Mouse (Mus musculus): ENCODE results near the gene Pla1a. TPM values are rescaled to one million over a fixed set of nuclear protein-coding genes. Genes with fewer than 3 reads are reported as not detected.

Pla1a gene
- polyA plus RNA-seq, 1 experiment from 2014 or later = 0.32 TPM

- ATAC-seq (ENCODE audit: low FRiP score) (no peak), DNase-seq (ENCODE audit: low spot score) (no peak)
- Histone ChIP-seq H3K27ac (no peak overlapping the region), H3K4me2 (replicated peaks) (no peak overlapping the region), H3K27me3 (ENCODE audit: control insufficient read depth, insufficient read depth, low read length) (no peaks in the 10 kb centered on the region), H3K36me3 (replicated peaks; ENCODE audit: control insufficient read depth, insufficient read depth) (peaks cover 40% of the 10 kb centered on the region), H3K9me3 (ENCODE audit: control insufficient read depth, low read length) (no peaks in the 10 kb centered on the region), H3K4me1 (replicated peaks; ENCODE audit: control insufficient read depth, insufficient read depth, low read length) (peaks cover 5% of the 10 kb centered on the region), H3K9ac (no peak overlapping the region), H3K4me3 (replicated peaks; ENCODE audit: low read length) (no peak overlapping the region)
- 93% methylated on average over 7 of the region's 7 CpGs for WGBS
Measured at GRCm38 (mm10) chr16:38350361-38350855, 82.5 kb downstream of the Pla1a start.

GRCm38 (mm10) chr16:38349881-38350280 lies 83.1 kb downstream of the Pla1a start:
- H3K36me3 ChIP-seq (replicated peaks; ENCODE audit: control insufficient read depth, insufficient read depth) = peaks cover 40% of the 10 kb centered on the region
- no peak overlapping the region for H3K9ac ChIP-seq
- H3K4me2 ChIP-seq (replicated peaks) = no peak overlapping the region
- ATAC-seq (ENCODE audit: low FRiP score) = no peak
- DNase-seq (ENCODE audit: low spot score) = no peak
- no peak overlapping the region for H3K27ac ChIP-seq
- no peaks in the 10 kb centered on the region for H3K27me3 ChIP-seq (ENCODE audit: control insufficient read depth, insufficient read depth, low read length)
- no peak overlapping the region for H3K4me3 ChIP-seq (replicated peaks; ENCODE audit: low read length)
- H3K9me3 ChIP-seq (ENCODE audit: control insufficient read depth, low read length) = no peaks in the 10 kb centered on the region
- WGBS = 96% methylated on average over 2 of the region's 2 CpGs
- peaks cover 5% of the 10 kb centered on the region for H3K4me1 ChIP-seq (replicated peaks; ENCODE audit: control insufficient read depth, insufficient read depth, low read length)

- no peaks in the 10 kb centered on the region for H3K27me3 ChIP-seq (ENCODE audit: control insufficient read depth, insufficient read depth, low read length)
- ATAC-seq (ENCODE audit: low FRiP score) (no peak), DNase-seq (ENCODE audit: low spot score) (no peak)
- H3K27ac ChIP-seq = no peak overlapping the region
- H3K4me1 ChIP-seq (replicated peaks; ENCODE audit: control insufficient read depth, insufficient read depth, low read length) = peaks cover 5% of the 10 kb centered on the region
- no peak overlapping the region for H3K9ac ChIP-seq
- H3K4me3 ChIP-seq (replicated peaks; ENCODE audit: low read length) = no peak overlapping the region
- H3K36me3 ChIP-seq (replicated peaks; ENCODE audit: control insufficient read depth, insufficient read depth) = peaks cover 30% of the 10 kb centered on the region
- 91% methylated on average over 9 of the region's 9 CpGs for WGBS
- no peaks in the 10 kb centered on the region for H3K9me3 ChIP-seq (ENCODE audit: control insufficient read depth, low read length)
- H3K4me2 ChIP-seq (replicated peaks) = no peak overlapping the region
Measured at GRCm38 (mm10) chr16:38348217-38348761, 84.7 kb downstream of the Pla1a start.

- WGBS = 63% methylated on average over 6 of the region's 6 CpGs
- no peak for DNase-seq (ENCODE audit: low spot score)
- Histone ChIP-seq H3K4me3 (replicated peaks; ENCODE audit: low read length) (peak overlapping the region; percentile 74), H3K27me3 (ENCODE audit: control insufficient read depth, insufficient read depth, low read length) (no peaks in the 10 kb centered on the region), H3K27ac (no peak overlapping the region), H3K36me3 (replicated peaks; ENCODE audit: control insufficient read depth, insufficient read depth) (peaks cover 27% of the 10 kb centered on the region), H3K9ac (peak overlapping the region; percentile 80), H3K4me1 (replicated peaks; ENCODE audit: control insufficient read depth, insufficient read depth, low read length) (peaks cover 5% of the 10 kb centered on the region), H3K4me2 (replicated peaks) (peak overlapping the region; percentile 71), H3K9me3 (ENCODE audit: control insufficient read depth, low read length) (no peaks in the 10 kb centered on the region)
- no peak for ATAC-seq (ENCODE audit: low FRiP score)
Measured at GRCm38 (mm10) chr16:38347588-38347987, 85.4 kb downstream of the Pla1a start.

- H3K27me3 ChIP-seq (ENCODE audit: control insufficient read depth, insufficient read depth, low read length) = no peaks in the 10 kb centered on the region
- WGBS = 3% methylated on average over 35 of the region's 35 CpGs
- peak; percentile 97 for ATAC-seq (ENCODE audit: low FRiP score)
- peak within 1 kb of the TSS; percentile 71 for H3K4me2 ChIP-seq (replicated peaks)
- DNase-seq (ENCODE audit: low spot score) = peak; percentile 95
- H3K27ac ChIP-seq = peak within 1 kb of the TSS; percentile 88
- peaks cover 25% of the 10 kb centered on the region for H3K36me3 ChIP-seq (replicated peaks; ENCODE audit: control insufficient read depth, insufficient read depth)
- H3K9ac ChIP-seq = peak within 1 kb of the TSS; percentile 80
- H3K4me3 ChIP-seq (replicated peaks; ENCODE audit: low read length) = peak within 1 kb of the TSS; percentile 74
- no peaks in the 10 kb centered on the region for H3K9me3 ChIP-seq (ENCODE audit: control insufficient read depth, low read length)
- peaks cover 5% of the 10 kb centered on the region for H3K4me1 ChIP-seq (replicated peaks; ENCODE audit: control insufficient read depth, insufficient read depth, low read length)
Measured at GRCm38 (mm10) chr16:38346529-38347325, 86.2 kb downstream of the Pla1a start, which contains the start of the genes Cox17 and Gm21987. Gene Cox17, plus strand, starts transcription at chr16:38346991. Gene Gm21987, plus strand, starts transcription at chr16:38347040.

Other genes with a start within 250 kb of the Pla1a start
- not detected in 2 replicates for gene Nr1i2, start 138.3 kb downstream of the Pla1a start, polyA plus RNA-seq (2014; fragmentation: Nextera tagmentation; extraction: Ambion mirVana)
- gene Maats1, start 91.0 kb downstream of the Pla1a start, polyA plus RNA-seq (2014; fragmentation: Nextera tagmentation; extraction: Ambion mirVana) = 1.2 and 1.5 TPM in 2 replicates
- gene Cox17, start 86.2 kb downstream of the Pla1a start, polyA plus RNA-seq (2014; fragmentation: Nextera tagmentation; extraction: Ambion mirVana) = 74.3 and 97.1 TPM in 2 replicates
- gene Gm21987, start 86.1 kb downstream of the Pla1a start, polyA plus RNA-seq (2014; fragmentation: Nextera tagmentation; extraction: Ambion mirVana) = not detected in 2 replicates
- 0.24 and 0.26 TPM in 2 replicates for gene Popdc2, start 70.9 kb downstream of the Pla1a start, polyA plus RNA-seq (2014; fragmentation: Nextera tagmentation; extraction: Ambion mirVana)
- gene Adprh, start 19.6 kb upstream of the Pla1a start, polyA plus RNA-seq (2014; fragmentation: Nextera tagmentation; extraction: Ambion mirVana) = 136 and 146 TPM in 2 replicates
- gene Cd80, start 22.4 kb upstream of the Pla1a start, polyA plus RNA-seq (2014; fragmentation: Nextera tagmentation; extraction: Ambion mirVana) = 0.64 and 0.88 TPM in 2 replicates
- 25.0 and 29.8 TPM in 2 replicates for gene Timmdc1, start 89.5 kb upstream of the Pla1a start, polyA plus RNA-seq (2014; fragmentation: Nextera tagmentation; extraction: Ambion mirVana)
- 53.6 and 54.1 TPM in 2 replicates for gene Poglut1, start 117.1 kb upstream of the Pla1a start, polyA plus RNA-seq (2014; fragmentation: Nextera tagmentation; extraction: Ambion mirVana)
- gene Tmem39a, start 125.6 kb upstream of the Pla1a start, polyA plus RNA-seq (2014; fragmentation: Nextera tagmentation; extraction: Ambion mirVana) = 33.2 and 45.9 TPM in 2 replicates

Measured in hindbrain, embryonic 14.5 days (tissue).